Mouse (Mus musculus) Patski (cell line): ENCODE measurements at regions not wholly inside any gene's neighbourhood (a gene's known extent, or its start where the extent isn't known, plus 50 kb on each side); places are given as distances from the start of the nearest gene placed in this dataset.

Source experiments
- ATAC-seq: fragments of 100-300 bp; one replicate; pipeline ENCODE4 v1.8.0; 2021
- CTCF ChIA-PET: fragments of 350-600 bp; sonication (Branson Sonifier 250); formaldehyde crosslinking; loops from one replicate; lab custom pipeline; 2022; ENCODE audit warnings: inconsistent platforms; lab: Charles Lee
- POLR2A ChIA-PET: fragments of 350-600 bp; sonication (Branson Sonifier 250); formaldehyde crosslinking; loops from one replicate; lab custom pipeline; 2022; ENCODE audit warnings: antibody characterized with exemption, inconsistent platforms; lab: Charles Lee
- DNase-seq: peaks from one replicate; pipeline ENCODE4 v3.0.0-alpha.2; 2011; ENCODE audit warnings: low read depth, low spot score
- H3K27me3 ChIP-seq: fragments of 371-371 bp; one replicate; pipeline ENCODE4 v1.5.1; 2021
- CTCF ChIP-seq: fragments of 100-300 bp; IDR thresholded peaks from one replicate; pipeline ENCODE4 v1.5.1; 2021
- in situ Hi-C: fragments of 300-500 bp; cut with MboI; formaldehyde crosslinking; loops from 3 replicates; pipeline ENCODE4 v1.11.1; 2018; ENCODE audit warnings: low pct_unique_long_range_greater_than_20kb, mixed read lengths

DNA sequence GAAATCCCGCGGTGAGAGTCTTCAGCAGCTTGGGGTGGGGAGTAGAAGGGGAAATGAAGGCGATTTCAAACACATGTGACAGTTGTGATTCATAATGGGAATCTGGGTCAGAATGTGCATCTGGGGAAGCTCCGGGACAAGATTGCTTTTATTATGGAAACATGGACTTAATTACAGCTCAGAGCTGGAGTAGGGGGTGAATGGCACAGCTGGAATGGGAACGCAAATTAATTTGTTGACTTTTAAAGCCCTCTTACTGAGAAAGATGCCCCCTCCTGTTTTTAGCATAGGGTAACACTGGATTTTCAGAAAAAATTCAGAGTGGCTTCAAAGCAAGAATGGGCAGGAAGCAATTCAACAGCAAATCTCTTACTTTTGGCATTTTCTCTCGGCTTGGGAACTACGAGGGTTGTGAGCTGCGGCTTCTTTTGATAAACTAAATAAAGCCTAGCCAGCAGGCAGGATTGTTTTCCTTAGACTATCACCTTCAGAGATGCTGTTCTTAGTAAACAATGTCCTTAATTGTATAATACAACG is 501.0 kb downstream of the Nyap2 start:
- POLR2A ChIA-PET, result no interaction called here
- CTCF ChIA-PET, result no interaction called here
- no peaks in the 10 kb centered on the region for H3K27me3 ChIP-seq
- ATAC-seq, result no peak
- DNase-seq, result no peak
- in situ Hi-C loops, result no loop called here
- no peak for TF ChIP-seq CTCF

GRCm38 (mm10) chr1:81581208-81581607 is 504.5 kb downstream of the Nyap2 start:
- H3K27me3 ChIP-seq, result no peaks in the 10 kb centered on the region
- no peak for TF ChIP-seq CTCF
- no peak for DNase-seq
- in situ Hi-C loops, result no loop called here
- no peak for ATAC-seq
- CTCF ChIA-PET, result no interaction called here
- POLR2A ChIA-PET, result no interaction called here

DNA sequence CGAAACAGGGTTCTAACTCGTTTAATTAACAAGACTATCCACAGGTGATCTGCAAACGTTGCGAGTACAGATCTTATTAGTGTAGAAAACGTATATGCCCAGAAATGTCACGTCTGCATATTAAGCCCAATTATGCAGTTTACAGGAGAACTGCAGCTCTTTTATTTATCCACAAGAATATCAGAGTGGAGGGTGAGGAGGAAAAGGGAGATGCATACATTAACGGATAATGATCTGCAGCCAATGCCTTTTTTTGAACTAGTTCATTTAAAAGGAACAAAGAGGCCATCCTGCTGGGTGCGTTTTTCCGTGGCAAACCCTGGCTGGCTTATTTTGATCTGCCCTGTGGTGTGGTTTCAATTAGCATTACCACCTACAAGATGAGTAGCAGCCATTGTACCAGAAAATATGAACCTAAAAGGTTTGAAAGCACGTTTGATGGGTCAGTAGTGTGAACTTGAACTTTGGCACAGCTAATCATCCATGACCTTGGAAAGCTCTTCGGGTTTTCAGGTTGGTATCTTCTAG is 511.1 kb downstream of the Nyap2 start:
- ChIA-PET POLR2A (no interaction called here), CTCF (no interaction called here)
- ATAC-seq, result no peak
- no peak for DNase-seq
- TF ChIP-seq CTCF, result no peak
- in situ Hi-C loops, result no loop called here
- H3K27me3 ChIP-seq, result no peaks in the 10 kb centered on the region

DNA sequence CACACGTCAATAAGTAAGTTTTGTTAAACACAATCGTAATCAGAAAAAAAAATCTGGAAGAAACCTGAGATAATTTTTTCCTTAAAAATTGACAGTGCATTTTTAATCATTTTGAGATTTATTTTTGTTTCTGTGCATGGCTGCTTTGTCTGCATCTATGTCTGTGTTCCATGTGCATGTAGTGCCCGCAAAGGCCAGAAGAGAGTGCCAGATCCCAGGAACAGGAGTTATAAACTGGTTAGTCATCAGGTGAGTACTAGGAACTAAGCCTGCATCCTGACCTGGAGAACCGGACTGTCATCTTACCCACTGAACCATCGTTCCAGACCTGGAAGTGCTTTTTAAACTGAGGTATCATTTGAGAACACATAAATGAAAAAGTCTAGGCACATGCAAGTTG is 514.9 kb downstream of the Nyap2 start:
- ATAC-seq (no peak), DNase-seq (no peak)
- POLR2A ChIA-PET, result no interaction called here
- H3K27me3 ChIP-seq, result no peaks in the 10 kb centered on the region
- CTCF ChIA-PET, result no interaction called here
- in situ Hi-C loops, result no loop called here
- TF ChIP-seq CTCF, result peak; percentile 69

GRCm38 (mm10) chr1:81593280-81594182 is 516.8 kb downstream of the Nyap2 start:
- POLR2A ChIA-PET, result no interaction called here
- no peak for TF ChIP-seq CTCF
- DNase-seq, result no peak

GRCm38 (mm10) chr1:81594183-81594515 is 517.4 kb downstream of the Nyap2 start:
- H3K27me3 ChIP-seq, result no peaks in the 10 kb centered on the region
- no peak for DNase-seq
- ChIA-PET CTCF (interaction anchor here (0.7 kb wide), 1 partner anchor 13 kb away, joined by 3 read pairs; no protein-coding TSS in a partner anchor), POLR2A (no interaction called here)
- in situ Hi-C loops, result no loop called here
- ATAC-seq, result no peak
- no peak for TF ChIP-seq CTCF

More at GRCm38 (mm10) chr1:81593280-81594182, 516.8 kb downstream of the Nyap2 start:
- H3K27me3 ChIP-seq, result no peaks in the 10 kb centered on the region
- in situ Hi-C loops, result no loop called here
- ATAC-seq, result no peak
- CTCF ChIA-PET, result interaction anchor here (0.7 kb wide), 1 partner anchor 13 kb away, joined by 3 read pairs; no protein-coding TSS in a partner anchor

GRCm38 (mm10) chr1:81594606-81595005 is 517.9 kb downstream of the Nyap2 start:
- CTCF ChIA-PET, result no interaction called here
- in situ Hi-C loops, result no loop called here
- DNase-seq (no peak), ATAC-seq (no peak)
- POLR2A ChIA-PET, result no interaction called here
- no peaks in the 10 kb centered on the region for H3K27me3 ChIP-seq
- no peak for TF ChIP-seq CTCF

DNA sequence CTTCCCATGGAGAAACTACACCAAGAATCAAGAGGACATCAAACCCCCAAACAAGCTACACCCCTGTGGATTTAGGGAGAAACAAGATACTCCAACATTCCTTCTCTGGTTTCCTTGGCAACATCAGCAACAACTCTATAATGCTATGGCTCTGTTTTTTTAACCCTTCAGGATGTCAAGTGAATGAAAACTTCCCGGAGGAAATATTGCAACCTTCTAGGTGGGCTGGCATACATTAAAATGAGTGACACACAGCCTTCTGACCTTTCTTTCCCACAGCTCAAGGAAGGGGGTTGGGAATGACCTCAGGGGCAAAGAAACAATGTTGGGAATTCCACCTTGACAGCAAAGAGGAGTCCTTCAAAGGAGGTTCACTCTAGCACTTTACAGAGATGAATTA is 532.0 kb downstream of the Nyap2 start:
- no peaks in the 10 kb centered on the region for H3K27me3 ChIP-seq
- in situ Hi-C loops, result no loop called here
- DNase-seq (no peak), ATAC-seq (no peak)
- ChIA-PET CTCF (no interaction called here), POLR2A (no interaction called here)
- TF ChIP-seq CTCF, result no peak

DNA sequence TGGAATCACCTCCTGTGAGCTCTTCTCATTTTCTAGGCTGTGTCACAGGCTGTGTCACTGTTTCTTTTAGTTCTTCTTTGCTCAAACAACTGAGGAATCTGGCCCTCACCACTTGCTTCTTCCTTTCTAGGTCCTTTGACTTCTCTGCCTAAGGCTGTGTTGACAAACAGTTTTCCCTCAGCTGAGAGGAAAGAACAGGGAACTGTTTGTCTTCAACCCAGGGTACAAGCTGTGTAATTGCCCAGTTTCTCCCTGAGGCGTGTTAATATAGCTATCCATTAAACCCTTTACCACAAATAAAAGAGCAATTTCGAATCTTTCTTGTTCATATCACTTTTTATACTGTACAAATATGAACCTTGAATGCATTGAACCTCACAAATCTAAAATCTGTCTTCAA is 542.1 kb downstream of the Nyap2 start:
- no peak for ATAC-seq

GRCm38 (mm10) chr1:81624141-81624540 is 547.4 kb downstream of the Nyap2 start:
- in situ Hi-C loops, result no loop called here
- ChIA-PET POLR2A (no interaction called here), CTCF (no interaction called here)
- no peak for TF ChIP-seq CTCF
- peak; percentile 99 for ATAC-seq
- DNase-seq, result peak; percentile 39
- no peaks in the 10 kb centered on the region for H3K27me3 ChIP-seq

More for the DNA sequence above, 542.1 kb downstream of the Nyap2 start:
- CTCF ChIA-PET, result interaction anchor here (0.8 to 1.6 kb wide), 3 partner anchors 17 to 32 kb away, joined by 3 read pairs; no protein-coding TSS in a partner anchor
- no peak for DNase-seq
- no peaks in the 10 kb centered on the region for H3K27me3 ChIP-seq
- in situ Hi-C loops, result no loop called here
- TF ChIP-seq CTCF, result no peak
- POLR2A ChIA-PET, result no interaction called here

DNA sequence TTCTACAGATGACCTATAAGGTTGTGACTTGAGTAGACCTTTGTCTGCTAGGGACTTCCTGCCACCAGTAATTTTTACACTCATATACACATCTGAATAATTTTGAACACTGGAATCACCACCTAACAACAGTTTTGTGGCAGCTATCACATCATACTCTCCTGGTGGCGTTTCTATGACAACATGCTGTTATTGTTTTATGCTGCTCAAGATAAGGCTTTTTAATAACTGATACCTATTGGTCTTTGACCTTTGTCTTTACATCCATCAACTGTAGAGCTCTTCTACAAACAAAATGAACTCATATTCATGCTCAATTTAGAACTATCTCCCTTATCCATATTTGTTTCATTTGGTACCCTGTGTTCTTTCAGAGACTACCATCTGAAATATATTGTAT is 556.0 kb downstream of the Nyap2 start:
- in situ Hi-C loops, result no loop called here
- DNase-seq (no peak), ATAC-seq (no peak)
- no peaks in the 10 kb centered on the region for H3K27me3 ChIP-seq
- TF ChIP-seq CTCF, result no peak
- CTCF ChIA-PET, result no interaction called here
- POLR2A ChIA-PET, result interaction anchor here (0.9 kb wide), 1 partner anchor 39 kb away, joined by 3 read pairs; no protein-coding TSS in a partner anchor
